Mouse (Mus musculus): ENCODE results near the gene Marc2. TPM values are rescaled to one million over a fixed set of nuclear protein-coding genes. Genes with fewer than 3 reads are reported as not detected.

The Marc2 gene
- total and polyA plus RNA-seq, 2 experiments from 2014 or later = 60.1 to 138 TPM

GRCm38 (mm10) chr1:184810780-184811575 is 35.3 kb downstream of the Marc2 start, which contains the start of gene Marc1:
Gene Marc1, minus strand, starts transcription at chr1:184811313.
- DNase-seq = no peak
- no peaks in the 10 kb centered on the region for H3K9me3 ChIP-seq (ENCODE audit: low read length)
- peaks cover 7% of the 10 kb centered on the region for H3K27me3 ChIP-seq (ENCODE audit: insufficient read depth, low read length)
- peak within 1 kb of the TSS; percentile 29 for H3K4me3 ChIP-seq (ENCODE audit: low read depth, low read length)
- H3K9ac ChIP-seq = peak within 1 kb of the TSS; percentile 28; the same call in 1 of the 2 replicates
- no peak within 1 kb of the TSS for H3K27ac ChIP-seq (ENCODE audit: low read depth, low read length)
- WGBS = 8% methylated on average over 51 of the region's 52 CpGs
- TF ChIP-seq CTCF (IDR thresholded peaks at IDR 0.05; ENCODE audit: low read depth) = no peak
- H3K36me3 ChIP-seq (ENCODE audit: insufficient read depth) = no peaks in the 10 kb centered on the region
- ATAC-seq = peak; percentile 38; the same call in 1 of the 2 replicates
- peak within 1 kb of the TSS; percentile 56 for H3K4me2 ChIP-seq (ENCODE audit: low read depth)
- no peaks in the 10 kb centered on the region for H3K4me1 ChIP-seq (ENCODE audit: insufficient read depth)

- DNase-seq = no peak
- Histone ChIP-seq H3K9me3 (ENCODE audit: low read length) (no peaks in the 10 kb centered on the region), H3K36me3 (ENCODE audit: insufficient read depth) (no peaks in the 10 kb centered on the region), H3K9ac (no peak overlapping the region), H3K27me3 (ENCODE audit: insufficient read depth, low read length) (peaks cover 7% of the 10 kb centered on the region), H3K4me3 (ENCODE audit: low read depth, low read length) (no peak overlapping the region), H3K4me2 (ENCODE audit: low read depth) (no peak overlapping the region), H3K27ac (ENCODE audit: low read depth, low read length) (no peak overlapping the region), H3K4me1 (ENCODE audit: insufficient read depth) (no peaks in the 10 kb centered on the region)
- no peak for ATAC-seq
- WGBS = 77% methylated on average over 6 of the region's 6 CpGs
- TF ChIP-seq CTCF (IDR thresholded peaks at IDR 0.05; ENCODE audit: low read depth) = no peak
Measured at GRCm38 (mm10) chr1:184809578-184810001, 36.7 kb downstream of the Marc2 start.

GRCm38 (mm10) chr1:184808418-184809012 is 37.7 kb downstream of the Marc2 start:
- Histone ChIP-seq H3K27me3 (ENCODE audit: insufficient read depth, low read length) (peaks cover 7% of the 10 kb centered on the region), H3K36me3 (ENCODE audit: insufficient read depth) (no peaks in the 10 kb centered on the region), H3K9me3 (ENCODE audit: low read length) (no peaks in the 10 kb centered on the region), H3K4me2 (ENCODE audit: low read depth) (no peak overlapping the region), H3K27ac (ENCODE audit: low read depth, low read length) (no peak overlapping the region), H3K4me3 (ENCODE audit: low read depth, low read length) (no peak overlapping the region), H3K4me1 (ENCODE audit: insufficient read depth) (no peaks in the 10 kb centered on the region), H3K9ac (no peak overlapping the region)
- WGBS = 83% methylated on average over 17 of the region's 17 CpGs
- ATAC-seq (no peak), DNase-seq (no peak)
- TF ChIP-seq CTCF (IDR thresholded peaks at IDR 0.05; ENCODE audit: low read depth) = no peak

- Histone ChIP-seq H3K4me3 (ENCODE audit: low read depth, low read length) (no peak overlapping the region), H3K36me3 (ENCODE audit: insufficient read depth) (no peaks in the 10 kb centered on the region), H3K27me3 (ENCODE audit: insufficient read depth, low read length) (peaks cover 7% of the 10 kb centered on the region), H3K4me2 (ENCODE audit: low read depth) (no peak overlapping the region), H3K9ac (no peak overlapping the region), H3K4me1 (ENCODE audit: insufficient read depth) (no peaks in the 10 kb centered on the region), H3K27ac (ENCODE audit: low read depth, low read length) (no peak overlapping the region), H3K9me3 (ENCODE audit: low read length) (no peaks in the 10 kb centered on the region)
- 62% methylated on average over 15 of the region's 15 CpGs for WGBS
- no peak for TF ChIP-seq CTCF (IDR thresholded peaks at IDR 0.05; ENCODE audit: low read depth)
- ATAC-seq = no peak
- no peak for DNase-seq
Measured at GRCm38 (mm10) chr1:184807627-184808417, 38.4 kb downstream of the Marc2 start.

GRCm38 (mm10) chr1:184807123-184807522 is 39.1 kb downstream of the Marc2 start:
- H3K4me3 ChIP-seq (ENCODE audit: low read depth, low read length) = no peak overlapping the region
- no peak for ATAC-seq
- no peak for TF ChIP-seq CTCF (IDR thresholded peaks at IDR 0.05; ENCODE audit: low read depth)

GRCm38 (mm10) chr1:184805749-184806148 is 40.5 kb downstream of the Marc2 start:
- no peaks in the 10 kb centered on the region for H3K4me1 ChIP-seq (ENCODE audit: insufficient read depth)
- H3K4me3 ChIP-seq (ENCODE audit: low read depth, low read length) = no peak overlapping the region
- TF ChIP-seq CTCF (IDR thresholded peaks at IDR 0.05; ENCODE audit: low read depth) = no peak
- H3K36me3 ChIP-seq (ENCODE audit: insufficient read depth) = no peaks in the 10 kb centered on the region
- 93% methylated on average over 4 of the region's 4 CpGs for WGBS
- DNase-seq (no peak), ATAC-seq (no peak)
- peaks cover 7% of the 10 kb centered on the region; the same call in 1 of the 2 replicates for H3K27me3 ChIP-seq (ENCODE audit: insufficient read depth, low read length)
- H3K9ac ChIP-seq = no peak overlapping the region
- H3K4me2 ChIP-seq (ENCODE audit: low read depth) = no peak overlapping the region
- no peak overlapping the region for H3K27ac ChIP-seq (ENCODE audit: low read depth, low read length)
- no peaks in the 10 kb centered on the region for H3K9me3 ChIP-seq (ENCODE audit: low read length)

More at GRCm38 (mm10) chr1:184807123-184807522, 39.1 kb downstream of the Marc2 start:
- DNase-seq = no peak
- no peak overlapping the region for H3K4me2 ChIP-seq (ENCODE audit: low read depth)
- H3K27ac ChIP-seq (ENCODE audit: low read depth, low read length) = no peak overlapping the region
- H3K4me1 ChIP-seq (ENCODE audit: insufficient read depth) = no peaks in the 10 kb centered on the region
- H3K9me3 ChIP-seq (ENCODE audit: low read length) = no peaks in the 10 kb centered on the region
- no peak overlapping the region for H3K9ac ChIP-seq
- H3K27me3 ChIP-seq (ENCODE audit: insufficient read depth, low read length) = peaks cover 7% of the 10 kb centered on the region
- no peaks in the 10 kb centered on the region for H3K36me3 ChIP-seq (ENCODE audit: insufficient read depth)
- 77% methylated on average over 7 of the region's 7 CpGs for WGBS

Measured in forebrain, postnatal 0 days (tissue).